Mouse (Mus musculus) megakaryocyte, embryonic 14.5 days (primary cell): ENCODE results near the gene Parp4.

Experiments used
- FLI1 ChIP-seq: IDR thresholded peaks from 2 replicates; pipeline ENCODE4 v1.6.1; 2012; ENCODE audit warnings: low read length, inconsistent platforms, mixed read lengths
- GATA1 ChIP-seq: IDR thresholded peaks from 3 replicates; pipeline ENCODE4 v1.6.1; 2012; ENCODE audit warnings: mixed read lengths, low read length, inconsistent platforms, borderline replicate concordance

GRCm38 (mm10) chr14:56689116-56689515 lies 113.7 kb downstream of the Parp4 start:
- TF ChIP-seq FLI1 (no peak), GATA1 (no peak)
